In the genomic region with DNA sequence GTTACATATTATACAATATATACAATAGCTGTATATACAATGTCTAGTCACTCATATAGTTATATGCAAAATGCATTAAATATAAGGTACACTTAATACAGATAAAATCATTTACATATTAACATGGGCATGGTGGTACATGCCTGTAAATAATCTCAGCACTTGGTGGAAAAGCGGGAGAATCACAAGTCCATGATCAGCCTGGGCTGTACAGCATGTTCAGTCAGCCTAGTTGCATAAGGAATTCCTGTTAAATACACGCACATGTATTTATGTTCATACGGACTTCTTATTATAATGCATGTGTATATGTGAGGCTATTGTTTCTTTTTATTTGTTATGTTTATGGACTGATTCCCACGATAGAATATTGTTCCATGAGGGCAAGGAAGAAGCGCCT, we compare ENCODE assay signal across 8 mouse cellular contexts. TPM values are rescaled to one million over a fixed set of nuclear protein-coding genes. Genes with fewer than 3 reads are reported as not detected.
DNase-seq lines count a peak whose midpoint lies in the region; ATAC-seq lines count a peak whose summit lies in the region.

No protein-coding gene starts in this region.

- intact Hi-C loops in left cerebral cortex, postnatal 10 days (cut with DNase I), result no loop called here

- H3K27me3 ChIP-seq in liver, embryonic 11.5 days (replicated peaks; ENCODE audit: control insufficient read depth, insufficient read depth, low read length), result no peaks in the 10 kb centered on the region
- no peaks in the 10 kb centered on the region for H3K27me3 ChIP-seq in embryonic facial prominence, embryonic 15.5 days
- no peaks in the 10 kb centered on the region for H3K27me3 ChIP-seq in limb, embryonic 10.5 days (ENCODE audit: low read depth, poor library complexity, severe bottlenecking)
- H3K27me3 ChIP-seq in neural tube, embryonic 14.5 days (ENCODE audit: control insufficient read depth, insufficient read depth, low read length), result no peaks in the 10 kb centered on the region

- 0 out of 2 replicates have a peak, but pooled peaks cover 2% of the 10 kb centered on the region for H3K4me1 ChIP-seq in liver, embryonic 11.5 days (replicated peaks; ENCODE audit: control insufficient read depth, insufficient read depth, low read length)
- H3K4me1 ChIP-seq in embryonic facial prominence, embryonic 15.5 days, result peaks cover 3% of the 10 kb centered on the region; the same call in 1 of the 2 replicates
- no peaks in the 10 kb centered on the region for H3K4me1 ChIP-seq in limb, embryonic 10.5 days
- H3K4me1 ChIP-seq in neural tube, embryonic 14.5 days (ENCODE audit: control insufficient read depth, insufficient read depth, low read length), result no peaks in the 10 kb centered on the region

- WGBS in liver, embryonic 11.5 days, result 26% methylated on average over 5 of the region's 5 CpGs
- 35% methylated on average over 5 of the region's 5 CpGs for WGBS in embryonic facial prominence, embryonic 15.5 days
- 31% methylated on average over 5 of the region's 5 CpGs for WGBS in limb, embryonic 10.5 days
- WGBS in neural tube, embryonic 14.5 days, result 28% methylated on average over 5 of the region's 5 CpGs

- ATAC-seq in liver, embryonic 11.5 days (replicated peaks; ENCODE audit: low FRiP score), result no peak
- no peak for ATAC-seq in embryonic facial prominence, embryonic 15.5 days (ENCODE audit: insufficient number of reproducible peaks, low FRiP score, low TSS enrichment, low read depth)
- ATAC-seq in neural tube, embryonic 14.5 days (ENCODE audit: low read depth), result 0 out of 2 replicates have a peak, but pooled peaks have one; percentile 0

- H3K4me2 ChIP-seq in liver, embryonic 11.5 days, result peak overlapping the region; percentile 75
- peak overlapping the region; percentile 71 for H3K4me2 ChIP-seq in embryonic facial prominence, embryonic 15.5 days (replicated peaks)
- H3K4me2 ChIP-seq in neural tube, embryonic 14.5 days (ENCODE audit: low read depth, low read length), result peak overlapping the region; percentile 47; the same call in 1 of the 2 replicates

- no peak for DNase-seq in liver, embryonic 11.5 days (ENCODE audit: low spot score)
- DNase-seq in liver, result no peak
- no peak for DNase-seq in limb, embryonic 10.5 days (ENCODE audit: low spot score)
- no peak for DNase-seq in spleen, adult 12 weeks (ENCODE audit: low spot score)
- DNase-seq in frontal cortex, postnatal 10 days (ENCODE audit: low spot score in 2 of 2), result no peak
- DNase-seq in left cerebral cortex, postnatal 10 days (ENCODE audit: extremely low spot score in 1 of 2, low spot score in 2 of 2), result no peak

- no peaks in the 10 kb centered on the region for H3K36me3 ChIP-seq in liver, embryonic 11.5 days (ENCODE audit: control insufficient read depth, insufficient read depth, low read length)
- no peaks in the 10 kb centered on the region for H3K36me3 ChIP-seq in embryonic facial prominence, embryonic 15.5 days
- no peaks in the 10 kb centered on the region for H3K36me3 ChIP-seq in limb, embryonic 10.5 days
- no peaks in the 10 kb centered on the region for H3K36me3 ChIP-seq in neural tube, embryonic 14.5 days (ENCODE audit: control insufficient read depth, insufficient read depth, low read length)

- H3K27ac ChIP-seq in liver, embryonic 11.5 days (ENCODE audit: low read depth, low read length), result no peak overlapping the region
- H3K27ac ChIP-seq in embryonic facial prominence, embryonic 15.5 days (replicated peaks), result no peak overlapping the region
- H3K27ac ChIP-seq in limb, embryonic 10.5 days, result no peak overlapping the region
- H3K27ac ChIP-seq in neural tube, embryonic 14.5 days (ENCODE audit: low read depth, low read length), result no peak overlapping the region

- H3K9me3 ChIP-seq in liver, embryonic 11.5 days (ENCODE audit: control insufficient read depth, low read length), result no peaks in the 10 kb centered on the region
- no peaks in the 10 kb centered on the region for H3K9me3 ChIP-seq in embryonic facial prominence, embryonic 15.5 days (replicated peaks)
- no peaks in the 10 kb centered on the region for H3K9me3 ChIP-seq in limb, embryonic 10.5 days (replicated peaks)
- H3K9me3 ChIP-seq in neural tube, embryonic 14.5 days (ENCODE audit: control insufficient read depth, low read length), result no peaks in the 10 kb centered on the region

- peak overlapping the region; percentile 64 for H3K4me3 ChIP-seq in liver, embryonic 11.5 days (ENCODE audit: low read depth, low read length)
- H3K4me3 ChIP-seq in embryonic facial prominence, embryonic 15.5 days (replicated peaks), result peak overlapping the region; percentile 52
- peak overlapping the region; percentile 56 for H3K4me3 ChIP-seq in limb, embryonic 10.5 days
- H3K4me3 ChIP-seq in neural tube, embryonic 14.5 days (ENCODE audit: low read depth, low read length), result peak overlapping the region; percentile 40; the same call in 1 of the 2 replicates

- peak overlapping the region; percentile 30; the same call in 1 of the 2 replicates for H3K9ac ChIP-seq in liver, embryonic 11.5 days (ENCODE audit: low read depth, low read length)
- no peak overlapping the region for H3K9ac ChIP-seq in embryonic facial prominence, embryonic 15.5 days
- H3K9ac ChIP-seq in neural tube, embryonic 14.5 days (replicated peaks; ENCODE audit: low read depth, low read length), result no peak overlapping the region

RNA-seq across cellular contexts. Expression of a gene that starts 0.5 kb away (rescaled TPM):
- 189 and 203 TPM in 2 replicates for polyA plus RNA-seq in liver, embryonic 11.5 days (2014; fragmentation: Nextera tagmentation; extraction: Ambion mirVana)
- 188 and 195 TPM in 2 replicates for polyA plus RNA-seq in embryonic facial prominence, embryonic 15.5 days (2015; fragmentation: Nextera tagmentation; extraction: Ambion mirVana)
- polyA plus RNA-seq in limb, embryonic 10.5 days (2016; fragmentation: Nextera tagmentation; extraction: Ambion mirVana), result 228 and 240 TPM in 2 replicates
- polyA plus RNA-seq in neural tube, embryonic 14.5 days (2014; fragmentation: Nextera tagmentation; extraction: Ambion mirVana), result 318 and 392 TPM in 2 replicates
- total RNA-seq in left cerebral cortex, postnatal 10 days (2021), result 100 to 1,000 TPM; 441 to 479 TPM

RNA-seq across cellular contexts. Expression of a gene that starts 30.2 kb away (rescaled TPM):
- polyA plus RNA-seq in liver, embryonic 11.5 days (2014; fragmentation: Nextera tagmentation; extraction: Ambion mirVana), result 62.1 and 68.3 TPM in 2 replicates
- 126 and 139 TPM in 2 replicates for polyA plus RNA-seq in embryonic facial prominence, embryonic 15.5 days (2015; fragmentation: Nextera tagmentation; extraction: Ambion mirVana)
- 124 and 134 TPM in 2 replicates for polyA plus RNA-seq in limb, embryonic 10.5 days (2016; fragmentation: Nextera tagmentation; extraction: Ambion mirVana)
- polyA plus RNA-seq in neural tube, embryonic 14.5 days (2014; fragmentation: Nextera tagmentation; extraction: Ambion mirVana), result 117 and 120 TPM in 2 replicates
- total RNA-seq in left cerebral cortex, postnatal 10 days (2021), result 100 to 1,000 TPM; 298 to 304 TPM

RNA-seq across cellular contexts. Expression of a gene that starts 40.2 kb away (rescaled TPM):
- 188 and 209 TPM in 2 replicates for polyA plus RNA-seq in liver, embryonic 11.5 days (2014; fragmentation: Nextera tagmentation; extraction: Ambion mirVana)
- 222 and 231 TPM in 2 replicates for polyA plus RNA-seq in embryonic facial prominence, embryonic 15.5 days (2015; fragmentation: Nextera tagmentation; extraction: Ambion mirVana)
- polyA plus RNA-seq in limb, embryonic 10.5 days (2016; fragmentation: Nextera tagmentation; extraction: Ambion mirVana), result 181 and 186 TPM in 2 replicates
- 248 TPM in 2 replicates for polyA plus RNA-seq in neural tube, embryonic 14.5 days (2014; fragmentation: Nextera tagmentation; extraction: Ambion mirVana)
- 100 to 1,000 TPM; 151 to 160 TPM for total RNA-seq in left cerebral cortex, postnatal 10 days (2021)

RNA-seq across cellular contexts. Expression of a gene that starts 40.3 kb away (rescaled TPM):
- 65.5 and 67.3 TPM in 2 replicates for polyA plus RNA-seq in liver, embryonic 11.5 days (2014; fragmentation: Nextera tagmentation; extraction: Ambion mirVana)
- polyA plus RNA-seq in embryonic facial prominence, embryonic 15.5 days (2015; fragmentation: Nextera tagmentation; extraction: Ambion mirVana), result 58.8 and 60.4 TPM in 2 replicates
- polyA plus RNA-seq in limb, embryonic 10.5 days (2016; fragmentation: Nextera tagmentation; extraction: Ambion mirVana), result 110 and 111 TPM in 2 replicates
- polyA plus RNA-seq in neural tube, embryonic 14.5 days (2014; fragmentation: Nextera tagmentation; extraction: Ambion mirVana), result 41.5 and 42.6 TPM in 2 replicates
- 10 to 100 TPM; 32.6 to 34.4 TPM for total RNA-seq in left cerebral cortex, postnatal 10 days (2021)

RNA-seq across cellular contexts. Expression of a gene that starts 46.1 kb away (rescaled TPM):
- polyA plus RNA-seq in liver, embryonic 11.5 days (2014; fragmentation: Nextera tagmentation; extraction: Ambion mirVana), result 33.0 and 36.3 TPM in 2 replicates
- polyA plus RNA-seq in embryonic facial prominence, embryonic 15.5 days (2015; fragmentation: Nextera tagmentation; extraction: Ambion mirVana), result 48.6 and 55.7 TPM in 2 replicates
- 39.3 and 49.4 TPM in 2 replicates for polyA plus RNA-seq in limb, embryonic 10.5 days (2016; fragmentation: Nextera tagmentation; extraction: Ambion mirVana)
- polyA plus RNA-seq in neural tube, embryonic 14.5 days (2014; fragmentation: Nextera tagmentation; extraction: Ambion mirVana), result 85.9 and 93.5 TPM in 2 replicates
- total RNA-seq in left cerebral cortex, postnatal 10 days (2021), result 10 to 100 TPM; 78.0 to 80.0 TPM
